Mouse (Mus musculus): ENCODE results near the gene Ucma.

DNA sequence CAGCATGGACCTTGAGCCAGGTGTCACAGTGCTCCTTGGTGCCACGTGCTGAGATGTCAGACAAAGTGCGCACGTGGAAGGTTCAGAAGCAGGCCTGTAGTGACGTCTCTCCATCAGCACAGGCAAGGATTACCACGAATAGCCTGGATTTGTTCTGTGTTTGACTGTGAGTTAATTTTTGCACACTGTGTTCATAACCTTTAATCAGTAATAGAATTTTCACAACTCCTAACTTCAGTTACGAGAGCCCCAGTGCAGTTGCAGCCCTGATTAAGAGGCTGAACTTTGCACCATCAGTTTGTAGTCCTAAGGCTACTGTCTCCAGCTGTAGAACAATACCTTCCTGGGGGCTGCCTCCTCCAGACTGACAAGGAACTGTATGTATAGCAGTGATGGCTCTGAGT is 20.5 kb downstream of the Ucma start:
- TF ChIP-seq CTCF (IDR thresholded peaks at IDR 0.05; ENCODE audit: low read depth): no peak
- TF ChIP-seq EP300 (optimal IDR thresholded peaks at IDR 0.05): no peak
